Mouse (Mus musculus) urinary bladder, postnatal 4 days (tissue): ENCODE results near the gene Ubtd2.
"Not testable (repeated sequence)": the region's sequence is repeated elsewhere in the genome, so short reads cannot be mapped to it uniquely, and the experiment has no call there.

Experiments
- DNase-seq, 2 experiments: peaks; one replicate each; pipeline ENCODE4 v3.0.0; 2021 to 2022; ENCODE audit warnings: low spot score in 2 of 2

Gene Ubtd2

DNA sequence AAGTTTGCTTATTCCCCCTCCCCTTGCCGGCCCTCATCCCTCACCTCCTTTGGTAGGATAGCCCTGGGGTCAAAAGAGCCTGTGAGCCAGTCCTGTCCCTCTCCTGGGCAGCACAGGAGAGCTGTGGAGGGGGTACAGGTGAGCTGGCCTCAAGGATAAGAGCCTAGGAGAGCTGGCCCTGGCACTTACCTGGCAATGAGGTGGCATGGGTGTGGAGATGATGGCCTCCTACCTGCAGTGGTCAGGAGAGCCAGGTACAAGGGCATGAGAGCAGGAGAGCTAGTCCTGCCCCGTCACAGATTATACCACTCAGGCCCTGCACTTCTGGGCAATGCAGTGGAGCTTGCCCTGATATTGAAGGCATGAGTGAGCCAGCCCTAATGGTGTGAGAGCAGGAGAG, 9.1 kb downstream of the Ubtd2 start:
- no peak for DNase-seq

DNA sequence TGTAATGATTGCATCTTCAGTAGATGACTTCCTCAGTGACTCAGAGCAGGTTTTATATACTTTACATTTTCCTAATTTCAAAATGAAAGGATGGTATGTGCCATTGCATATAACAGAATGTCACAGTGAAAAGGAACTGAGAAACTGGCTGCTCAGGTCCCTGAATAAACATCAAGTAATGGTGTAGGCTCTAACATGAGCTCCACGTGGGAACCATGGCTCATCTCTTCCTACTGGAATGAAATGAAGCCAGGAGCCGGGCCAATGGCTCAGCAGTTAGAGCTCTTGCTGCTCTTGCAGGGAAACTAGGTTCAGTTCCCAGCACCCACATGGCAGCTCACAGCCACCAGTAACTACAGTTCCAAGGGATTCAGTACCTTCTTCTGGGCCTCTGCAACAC, 16.8 kb downstream of the Ubtd2 start:
- no peak for DNase-seq

DNA sequence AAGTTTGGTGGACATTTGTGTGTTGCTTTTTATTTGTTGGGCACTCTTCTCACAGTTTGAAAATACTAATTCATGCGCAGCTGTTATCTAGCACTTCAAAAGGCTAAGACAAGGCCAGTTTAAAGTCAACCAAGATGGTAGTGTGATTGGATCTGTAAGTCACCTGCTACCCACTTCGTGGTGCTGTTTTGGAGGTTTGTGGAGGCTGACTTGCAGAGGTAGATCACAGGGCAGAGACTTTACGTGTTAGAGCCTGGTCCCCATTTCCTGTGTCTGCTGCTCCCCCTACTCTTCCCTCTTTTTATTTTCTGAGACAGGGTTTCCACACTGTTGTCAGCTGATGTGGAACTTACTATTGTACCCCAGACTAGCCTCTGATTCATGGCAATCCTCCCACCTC, 19.6 kb downstream of the Ubtd2 start:
- no peak for DNase-seq

DNA sequence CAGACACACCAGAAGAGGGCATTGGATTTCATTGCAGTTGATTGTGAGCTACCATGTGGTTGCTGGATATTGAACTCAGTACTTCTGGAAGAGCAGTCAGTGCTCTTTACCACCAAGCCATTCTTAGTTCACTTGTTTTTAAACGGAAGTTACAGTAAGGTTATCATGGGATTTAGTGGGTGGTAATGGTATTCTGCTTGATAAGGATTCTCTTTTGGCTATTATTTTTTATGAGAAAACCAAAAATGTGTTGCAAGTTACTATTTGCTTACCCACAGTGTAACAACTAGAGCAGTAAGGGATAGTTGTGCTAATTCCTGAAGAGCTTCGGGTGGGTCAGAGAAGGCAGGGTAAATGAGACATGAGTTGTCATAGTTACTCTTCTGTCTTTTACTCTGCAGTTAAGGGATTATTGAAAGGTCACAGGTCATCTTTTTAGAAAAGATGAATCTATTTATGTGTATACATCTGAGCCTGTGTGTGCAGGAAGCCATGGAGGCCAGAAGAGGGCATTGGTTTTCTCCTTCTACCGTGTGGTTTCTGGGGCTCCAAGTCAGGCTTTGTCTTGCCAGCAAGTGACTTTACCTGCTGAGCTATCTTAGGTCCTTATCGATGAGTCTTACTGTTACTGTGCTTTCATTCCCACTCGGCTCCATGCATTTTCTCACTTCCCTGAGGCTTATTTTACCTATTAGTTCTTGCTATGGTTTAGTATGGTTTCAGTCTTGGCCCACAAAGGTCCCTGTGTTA, 20.5 kb downstream of the Ubtd2 start:
- no peak for DNase-seq

DNA sequence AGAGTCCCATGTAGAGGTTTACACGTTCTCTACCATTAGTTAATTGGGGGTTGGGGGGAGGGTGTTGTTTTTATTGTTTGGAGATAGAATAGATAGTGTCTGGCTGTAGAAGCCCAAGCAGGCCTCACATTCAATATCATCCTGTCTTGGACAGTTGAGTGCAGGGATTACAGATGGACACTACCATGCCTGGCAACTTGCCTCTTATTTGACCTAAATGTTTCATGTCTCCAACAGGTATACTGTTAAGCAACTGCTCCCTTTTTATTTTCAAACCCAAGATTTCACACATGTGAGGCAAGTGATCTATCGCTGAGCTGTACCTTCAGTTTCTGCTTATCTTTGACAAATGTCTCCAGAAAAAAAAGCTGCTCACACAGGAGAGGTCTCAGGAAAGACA, 26.4 kb downstream of the Ubtd2 start:
- DNase-seq: no peak

DNA sequence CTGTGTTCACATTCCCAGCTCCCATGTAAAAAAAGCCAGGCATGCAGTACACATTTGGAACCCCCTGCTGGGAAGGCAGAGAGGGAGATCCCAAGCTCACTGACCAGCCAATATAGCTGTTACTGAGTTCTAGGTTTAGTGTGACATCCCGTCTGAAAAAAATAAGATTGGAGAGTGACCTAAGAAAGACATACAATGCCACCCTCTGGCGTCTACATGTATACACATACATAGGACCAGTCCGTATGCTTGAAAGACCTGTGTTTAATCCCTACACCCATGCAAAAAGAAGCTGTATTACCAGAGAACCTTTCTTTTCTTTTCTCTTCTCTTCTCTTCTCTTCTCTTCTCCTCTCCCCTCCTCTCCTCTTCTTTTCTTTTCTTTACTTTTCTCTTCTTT, 30.1 kb downstream of the Ubtd2 start:
- DNase-seq: no peak

DNA sequence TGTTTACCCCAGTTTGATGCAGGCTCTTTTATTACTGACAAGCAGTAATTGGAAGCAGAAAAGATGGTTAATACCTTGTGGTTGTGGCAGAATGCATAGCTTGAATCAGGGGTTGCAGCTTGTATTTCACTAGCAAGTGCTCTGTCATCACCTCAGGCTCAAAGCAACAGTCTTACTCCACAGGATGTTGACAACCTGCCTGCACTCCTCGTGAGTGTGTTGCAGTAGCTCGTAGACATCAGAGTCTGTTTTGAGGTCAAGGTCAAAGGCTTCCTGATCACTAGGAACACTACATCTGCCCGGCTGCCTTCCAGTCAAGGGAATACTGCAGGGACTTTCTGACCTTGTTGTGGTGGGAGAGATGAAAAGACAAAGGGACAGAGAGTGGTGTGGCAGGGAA, 31.5 kb downstream of the Ubtd2 start:
- no peak for DNase-seq

DNA sequence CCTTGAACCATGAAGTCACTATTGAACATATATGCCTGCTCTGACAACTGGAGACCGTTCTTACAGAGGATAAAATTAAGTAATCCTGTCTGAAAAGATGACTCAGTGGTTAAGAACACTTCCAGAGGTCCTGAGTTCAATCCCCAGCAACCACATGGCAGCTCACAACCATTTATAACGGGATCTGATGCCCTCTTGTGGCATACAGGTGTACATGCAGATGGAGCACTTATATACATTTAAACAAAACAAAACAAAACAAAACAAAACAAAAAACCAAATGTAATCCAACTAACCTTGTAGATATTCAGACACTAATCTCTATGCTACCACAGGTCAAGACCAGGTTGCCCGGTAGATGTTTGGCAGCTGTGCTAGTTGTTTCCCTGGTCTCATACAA, 32.3 kb downstream of the Ubtd2 start:
- no peak for DNase-seq

DNA sequence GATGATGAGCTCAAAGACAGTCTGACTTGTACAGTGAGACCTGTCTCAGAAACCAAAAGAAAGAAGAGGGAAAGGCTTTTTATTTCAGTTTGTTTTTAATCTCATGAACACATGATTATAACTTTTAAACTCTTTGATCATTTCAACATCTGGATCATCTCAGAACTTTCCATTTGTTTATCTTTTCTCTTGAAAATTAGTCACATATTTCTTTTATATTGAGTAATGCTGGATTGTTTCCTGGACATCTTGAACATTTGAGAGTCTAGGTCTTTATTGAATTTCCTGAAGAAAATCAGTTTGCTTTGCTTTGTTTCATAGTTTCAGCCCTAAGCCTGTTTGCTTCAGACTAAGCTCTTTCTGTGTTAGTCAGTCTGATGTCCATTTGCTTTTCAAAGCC, 33.2 kb downstream of the Ubtd2 start:
- DNase-seq: no peak

DNA sequence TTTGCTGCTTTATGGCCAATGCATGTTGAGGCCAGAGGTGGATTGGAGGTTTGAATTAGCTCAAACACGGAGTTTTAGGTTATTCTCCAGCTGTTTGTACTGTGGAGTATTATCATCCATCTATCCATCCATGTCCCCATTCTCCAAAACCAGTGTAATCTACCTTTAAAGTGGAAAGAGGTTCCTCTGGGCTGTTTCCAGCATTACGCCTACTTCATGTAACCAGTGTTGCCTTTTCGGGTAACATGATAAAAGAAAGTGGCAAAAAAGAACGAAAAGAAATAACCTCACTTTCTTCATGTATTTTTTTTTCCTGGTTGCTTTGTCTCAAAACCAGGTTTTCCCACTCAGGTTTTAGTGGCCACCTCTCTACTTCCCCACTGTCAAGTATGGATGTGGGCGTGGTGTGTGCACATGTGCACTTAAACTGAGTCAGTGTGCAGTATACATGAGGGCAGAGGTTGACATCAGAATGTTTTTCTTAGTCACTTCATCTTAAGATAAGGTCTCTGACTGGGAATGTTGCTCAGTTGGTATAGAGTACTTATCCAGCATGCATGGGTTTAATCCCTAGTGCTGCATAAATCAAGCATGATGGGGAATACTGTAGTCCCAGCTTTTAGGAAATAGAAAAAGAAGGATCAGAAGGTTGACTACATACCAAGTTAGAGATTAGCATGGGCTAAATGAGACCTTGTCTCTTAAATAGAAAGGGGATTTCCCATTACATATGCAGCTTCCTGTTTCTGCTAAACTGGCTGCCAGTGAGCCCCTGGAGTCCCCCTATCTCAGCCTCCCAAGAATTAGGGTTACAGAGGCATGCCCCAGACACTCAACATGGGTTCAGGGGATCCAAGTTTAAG, 33.9 kb downstream of the Ubtd2 start:
- DNase-seq: no peak

DNA sequence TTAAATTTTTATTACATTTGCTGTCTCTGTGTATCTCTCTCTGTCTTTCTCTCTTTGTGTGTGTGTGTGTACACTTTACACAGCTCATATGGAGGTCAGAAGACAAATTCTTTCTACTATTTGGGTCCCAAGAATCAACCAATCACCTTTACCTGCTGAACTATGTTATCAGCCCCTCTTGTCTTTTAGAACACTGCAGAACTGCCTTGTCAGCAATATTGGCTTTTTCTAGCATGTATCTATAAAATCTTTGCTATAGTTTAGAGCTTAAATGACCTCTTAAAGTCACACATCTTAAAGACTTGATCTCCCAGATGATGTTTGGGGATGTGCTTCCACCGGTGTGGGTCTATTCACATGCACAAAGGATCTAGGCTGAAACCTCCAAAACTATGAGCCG, 35.9 kb downstream of the Ubtd2 start:
- DNase-seq: no peak

DNA sequence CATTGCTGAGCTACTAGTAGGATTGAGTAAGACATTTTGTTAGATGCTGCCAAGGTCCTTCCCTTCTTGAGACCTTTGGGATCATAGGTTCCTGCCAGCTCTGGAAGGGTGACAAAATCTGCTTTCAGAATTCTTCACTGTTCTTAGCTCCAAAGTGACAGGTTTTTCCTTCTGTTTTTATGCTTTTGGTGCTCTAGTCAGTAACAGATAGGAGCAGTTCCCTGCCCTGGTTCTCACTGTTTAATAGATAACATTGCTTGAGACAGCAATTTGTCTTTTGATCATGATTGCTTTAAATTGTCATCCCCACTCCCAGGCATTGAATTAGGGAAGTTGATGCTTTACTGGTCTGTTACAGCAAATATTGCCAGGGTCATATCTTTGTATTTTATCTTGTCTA, 38.1 kb downstream of the Ubtd2 start:
- DNase-seq: no peak

DNA sequence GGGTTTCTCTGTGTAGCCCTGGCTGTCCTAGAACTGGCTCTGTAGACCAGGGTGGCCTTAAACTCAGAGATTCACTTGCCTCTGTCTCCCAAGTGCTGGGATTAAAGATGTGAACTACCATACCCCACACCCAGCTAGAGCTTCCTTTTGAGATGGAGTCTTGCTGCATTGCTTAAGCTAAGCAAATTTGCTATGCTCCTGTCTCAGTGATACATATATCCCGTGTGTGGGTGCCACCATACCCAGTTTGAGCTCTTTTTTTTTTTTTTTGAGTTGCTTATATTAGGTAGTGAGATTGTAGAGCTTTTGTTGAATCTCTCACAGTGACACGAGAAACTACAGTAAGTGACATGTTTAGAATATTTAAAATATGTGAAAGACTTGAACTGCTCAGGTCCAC, 40.1 kb downstream of the Ubtd2 start:
- no peak for DNase-seq

DNA sequence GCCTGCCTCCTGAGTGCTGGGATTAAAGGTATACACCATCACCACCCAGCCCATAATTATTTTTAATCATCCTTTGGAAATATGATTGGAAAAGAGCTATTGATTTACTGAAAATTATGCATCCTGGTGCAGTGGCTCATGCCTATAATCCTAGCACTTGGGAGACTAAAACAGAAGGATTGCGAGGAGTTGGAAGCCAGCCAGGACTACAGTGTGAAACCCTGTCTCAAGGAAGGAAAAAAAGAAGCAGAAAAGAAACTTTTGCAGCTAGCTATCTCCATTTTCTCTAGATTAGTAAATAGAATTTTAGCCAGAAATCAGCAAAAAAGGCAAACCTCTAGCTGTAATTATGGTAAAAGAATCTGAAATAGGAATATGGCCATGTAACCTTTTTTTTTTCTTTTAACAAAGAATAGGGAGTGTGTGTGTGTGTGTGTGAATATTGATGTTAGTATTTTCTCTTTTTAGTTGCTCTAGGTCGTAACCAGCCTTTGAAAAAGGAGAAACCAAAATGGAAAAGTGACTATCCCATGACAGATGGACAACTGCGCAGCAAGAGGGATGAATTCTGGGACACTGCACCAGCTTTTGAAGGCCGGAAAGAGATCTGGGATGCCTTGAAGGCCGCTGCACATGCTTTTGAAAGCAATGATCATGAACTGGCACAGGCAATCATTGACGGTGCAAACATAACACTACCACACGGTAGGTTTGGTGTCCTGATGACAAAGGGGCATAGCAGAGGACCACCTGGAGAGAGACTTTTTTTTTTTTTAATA, 43.8 kb downstream of the Ubtd2 start:
- no peak for DNase-seq

DNA sequence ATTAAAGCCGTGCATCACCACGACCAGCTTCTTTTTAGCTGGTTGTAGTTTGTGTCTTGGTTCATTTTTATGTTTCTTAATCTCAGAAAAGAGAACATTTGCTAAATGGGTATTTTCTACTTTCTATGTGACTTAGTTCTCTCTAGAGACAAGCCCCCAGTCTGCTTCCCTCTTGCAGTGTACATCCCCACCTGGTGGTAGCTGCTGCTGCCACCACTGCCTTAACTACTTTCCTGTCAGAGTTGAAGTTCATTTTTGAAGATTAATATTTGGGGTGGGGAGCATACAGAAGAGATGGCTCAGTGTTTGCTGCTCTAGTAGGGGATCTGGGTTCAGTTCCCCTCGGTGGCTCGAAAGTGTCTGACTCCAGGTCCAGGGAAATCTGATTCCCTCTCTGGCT, 44.8 kb downstream of the Ubtd2 start:
- no peak for DNase-seq

DNA sequence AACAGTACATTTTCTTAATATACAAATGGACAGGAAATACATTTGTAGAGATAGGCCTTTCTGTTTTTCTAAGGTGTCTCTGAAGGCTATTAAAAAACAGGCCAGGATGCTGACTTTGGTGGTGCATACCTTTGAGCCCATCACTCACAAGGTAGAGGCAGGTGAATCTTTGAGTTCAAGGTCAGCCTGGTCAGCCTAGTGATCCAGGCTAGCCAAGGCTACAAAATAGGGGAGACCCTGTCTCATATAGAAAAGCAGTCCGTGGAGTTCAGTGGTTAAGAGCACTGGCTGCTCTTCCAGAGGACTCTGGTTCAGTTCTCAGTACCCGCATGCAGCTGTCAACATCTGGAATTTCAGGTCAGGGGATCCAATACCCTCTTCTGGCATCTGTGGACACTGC, 48.5 kb downstream of the Ubtd2 start:
- DNase-seq: no peak

DNA sequence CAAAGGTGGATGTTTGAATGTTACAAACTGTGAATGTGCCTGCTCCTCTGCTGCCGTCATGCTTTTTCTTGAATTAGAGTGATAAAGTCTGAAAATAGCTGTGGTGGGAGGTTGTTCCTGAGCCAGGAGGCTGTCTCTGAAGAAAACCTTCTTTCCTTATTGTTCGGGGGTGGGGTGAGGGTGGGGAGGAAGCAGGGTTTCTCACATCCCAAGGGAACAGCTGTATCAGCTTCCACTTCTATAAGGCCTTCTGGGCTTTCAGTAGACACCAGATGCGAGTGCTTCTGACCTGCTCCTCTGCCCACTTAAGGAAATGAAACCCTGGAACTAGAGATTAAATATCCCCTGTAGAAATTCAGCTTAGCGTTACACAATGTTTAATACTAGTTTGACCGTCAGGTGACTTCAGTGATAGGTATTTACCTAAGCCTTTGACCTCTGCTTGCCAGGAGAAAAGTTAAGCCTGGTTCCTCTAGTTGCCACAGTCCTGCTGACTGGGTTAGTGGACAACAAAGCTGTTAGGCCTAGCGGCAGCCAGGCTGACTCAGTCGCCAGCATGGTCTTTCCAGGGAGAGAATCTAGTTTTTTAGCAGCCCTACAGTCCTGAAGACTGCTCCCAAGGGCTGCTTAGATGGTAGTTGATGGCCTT, 50.0 kb downstream of the Ubtd2 start:
- no peak for DNase-seq

DNA sequence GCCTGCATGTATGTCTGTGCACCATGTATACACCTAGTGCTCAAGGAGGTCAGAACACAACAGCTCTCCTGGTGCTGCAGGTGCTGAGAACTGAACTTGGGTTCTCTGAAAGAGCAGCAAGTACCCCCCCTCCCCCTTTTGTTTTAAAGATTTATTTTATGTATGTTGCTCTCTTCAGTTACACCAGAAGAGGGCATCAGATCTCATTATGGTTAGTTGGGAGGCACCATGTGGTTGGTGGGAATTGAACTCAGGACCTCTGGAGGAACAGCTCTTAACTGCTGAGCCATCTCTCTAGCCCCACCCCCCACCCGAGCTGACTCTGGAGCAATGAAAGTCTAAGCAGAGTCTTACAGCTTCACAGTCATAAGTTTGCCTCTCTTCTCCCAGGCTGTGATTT, 55.8 kb downstream of the Ubtd2 start:
- DNase-seq: no peak

DNA sequence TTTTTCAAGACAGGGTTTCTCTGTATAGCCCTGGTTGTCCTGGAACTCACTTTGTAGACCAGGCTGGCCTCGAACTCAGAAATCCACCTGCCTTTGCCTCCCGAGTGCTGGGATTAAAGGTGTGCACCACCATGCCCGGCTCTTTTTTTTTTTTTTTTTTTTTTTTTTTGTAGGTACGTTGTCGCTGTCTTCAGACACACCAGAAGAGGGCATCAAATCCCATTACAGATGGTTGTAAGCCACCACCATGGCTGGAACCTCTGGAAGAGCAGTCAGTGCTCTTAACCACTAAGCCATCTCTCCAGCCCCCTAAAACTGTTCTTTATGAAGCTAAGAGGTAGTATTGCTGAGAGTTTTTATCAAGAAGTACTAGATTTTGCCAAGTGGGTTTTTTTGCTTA, 59.7 kb downstream of the Ubtd2 start:
- DNase-seq: not testable (repeated sequence)

DNA sequence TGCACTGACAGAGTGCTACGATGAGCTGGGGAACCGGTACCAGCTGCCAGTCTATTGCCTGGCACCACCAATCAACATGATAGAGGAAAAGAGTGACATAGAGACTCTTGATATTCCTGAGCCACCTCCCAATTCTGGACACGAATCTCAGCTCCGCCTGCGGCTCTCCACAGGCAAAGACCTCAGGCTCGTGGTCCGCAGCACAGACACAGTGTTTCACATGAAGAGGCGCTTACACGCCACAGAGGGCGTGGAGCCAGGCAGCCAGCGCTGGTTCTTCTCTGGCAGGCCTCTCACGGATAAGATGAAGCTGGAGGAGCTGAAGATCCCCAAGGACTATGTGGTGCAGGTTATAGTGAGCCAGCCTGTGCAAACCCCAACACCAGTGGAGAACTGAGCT, 60.9 kb downstream of the Ubtd2 start:
- DNase-seq: no peak

DNA sequence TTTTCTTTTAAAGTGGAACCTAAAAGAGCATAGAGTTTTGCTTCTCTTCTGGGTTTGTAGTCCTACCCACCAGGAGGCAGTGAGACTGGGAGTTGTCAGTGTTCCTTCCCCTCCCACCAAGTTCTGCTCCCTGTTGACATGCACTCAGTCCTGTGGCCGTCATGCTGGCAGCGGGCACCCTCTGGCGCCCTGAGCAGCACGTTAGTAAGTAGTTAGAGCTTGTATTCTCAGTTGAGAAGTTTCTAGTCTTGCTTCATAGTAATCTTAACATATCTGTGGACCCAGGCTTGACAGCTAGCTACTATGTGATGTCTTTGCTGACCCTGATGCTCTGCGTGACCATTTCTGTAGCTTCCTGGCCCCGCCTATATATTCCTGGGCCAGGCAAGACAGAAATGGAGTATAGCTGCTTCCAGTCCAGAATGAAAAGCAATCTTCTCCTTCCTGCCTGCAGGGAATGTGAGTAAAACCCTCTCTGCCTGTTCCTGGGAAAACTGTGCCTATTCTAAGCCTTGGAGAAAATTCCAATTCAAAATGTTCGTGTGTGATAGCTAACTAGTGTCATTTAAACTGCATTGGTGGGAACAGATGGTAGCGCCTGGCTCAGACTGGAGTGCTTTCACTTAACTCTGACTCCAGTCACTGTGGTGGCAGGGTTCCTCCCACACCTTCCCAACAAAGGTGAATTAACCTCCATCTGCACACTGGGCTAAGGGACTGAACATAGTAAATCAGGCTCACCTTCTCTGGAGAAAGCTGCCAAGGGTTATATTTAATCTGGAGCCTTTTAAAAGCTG, 61.9 kb downstream of the Ubtd2 start:
- no peak for DNase-seq
